Mouse (Mus musculus) thymus, adult 2 months (tissue): ENCODE measurements at regions not wholly inside any gene's neighbourhood (a gene's known extent, or its start where the extent isn't known, plus 50 kb on each side); places are given as distances from the start of the nearest gene placed in this dataset.

Experiments
- DNase-seq: peaks from one replicate; pipeline ENCODE4 v3.0.0; 2021
- H3K27ac ChIP-seq: fragments of 200-500 bp; 2 replicates; pipeline ENCODE4 v1.5.1; 2012; ENCODE audit warnings: low read length, control low read depth; ENCODE audit not compliant: control insufficient read depth, insufficient read depth
- H3K27me3 ChIP-seq: fragments of 200-500 bp; 2 replicates; pipeline ENCODE4 v1.6.1; 2012; ENCODE audit warnings: mild to moderate bottlenecking, low read length, moderate library complexity, mixed read lengths; ENCODE audit not compliant: control insufficient read depth, insufficient read depth
- H3K36me3 ChIP-seq: fragments of 200-500 bp; 2 replicates; pipeline ENCODE4 v1.6.1; 2012; ENCODE audit warnings: mild to moderate bottlenecking, low read length, moderate library complexity; ENCODE audit not compliant: control insufficient read depth, insufficient read depth
- H3K4me1 ChIP-seq: fragments of 200-500 bp; replicated peaks from 2 replicates; pipeline ENCODE4 v1.6.1; 2012; ENCODE audit warnings: low read length; ENCODE audit not compliant: control insufficient read depth, insufficient read depth
- H3K4me3 ChIP-seq: fragments of 200-500 bp; 2 replicates; pipeline ENCODE4 v1.5.1; 2012; ENCODE audit warnings: mild to moderate bottlenecking, low read length, control low read depth, moderate library complexity; ENCODE audit not compliant: control insufficient read depth, insufficient read depth
- CTCF ChIP-seq: fragments of 200-500 bp; IDR thresholded peaks from 2 replicates; pipeline ENCODE4 v1.5.1; 2012; ENCODE audit warnings: mild to moderate bottlenecking, control low read depth, low read length, moderate library complexity, borderline replicate concordance; ENCODE audit not compliant: control insufficient read depth, poor library complexity, insufficient read depth; ENCODE audit errors: extremely low read depth
- POLR2A ChIP-seq: fragments of 200-500 bp; IDR thresholded peaks from 2 replicates; pipeline ENCODE4 v1.6.1; 2012; ENCODE audit warnings: mild to moderate bottlenecking, low read length, control low read depth, moderate library complexity; ENCODE audit not compliant: control insufficient read depth, poor library complexity, insufficient read depth; ENCODE audit errors: extremely low read depth
- WGBS: fragments of 180-500 bp; shearing (Covaris S2); methylation state at CpG from one replicate; pipeline ENCODE4 v1.1.7; 2018; 5-methylcytosine and 5-hydroxymethylcytosine counted together

- no peaks in the 10 kb centered on the region for H3K27me3 ChIP-seq
- DNase-seq: no peak
- TF ChIP-seq CTCF (no peak), POLR2A (no peak)
- no peak overlapping the region for H3K4me3 ChIP-seq
- H3K36me3 ChIP-seq: no peaks in the 10 kb centered on the region
- 96% methylated on average over 6 of the region's 6 CpGs for WGBS
- H3K4me1 ChIP-seq: no peaks in the 10 kb centered on the region
- H3K27ac ChIP-seq: no peak overlapping the region
Observed at GRCm38 (mm10) chr13:101305063-101305462, 463.0 kb downstream of the Pik3r1 start.

- DNase-seq: no peak
- Histone ChIP-seq H3K4me1 (no peaks in the 10 kb centered on the region), H3K27ac (no peak overlapping the region), H3K27me3 (no peaks in the 10 kb centered on the region), H3K36me3 (no peaks in the 10 kb centered on the region), H3K4me3 (no peak overlapping the region)
- WGBS: 97% methylated on average over 2 of the region's 2 CpGs
- no peak for TF ChIP-seq CTCF
- TF ChIP-seq POLR2A: no peak
Observed at GRCm38 (mm10) chr13:101301361-101301760, 466.7 kb downstream of the Pik3r1 start.

- WGBS: 90% methylated on average over 4 of the region's 4 CpGs
- no peak overlapping the region for H3K27ac ChIP-seq
- no peaks in the 10 kb centered on the region for H3K36me3 ChIP-seq
- no peak for TF ChIP-seq POLR2A
- TF ChIP-seq CTCF: no peak
- no peak for DNase-seq
- peaks cover 9% of the 10 kb centered on the region for H3K4me1 ChIP-seq
- no peak overlapping the region for H3K4me3 ChIP-seq
- H3K27me3 ChIP-seq: no peaks in the 10 kb centered on the region
Observed at GRCm38 (mm10) chr13:101289407-101289806, 456.2 kb upstream of the Slc30a5 start.

GRCm38 (mm10) chr13:101287131-101287530 lies 453.9 kb upstream of the Slc30a5 start:
- Histone ChIP-seq H3K27ac (no peak overlapping the region), H3K4me1 (peaks cover 9% of the 10 kb centered on the region), H3K4me3 (no peak overlapping the region), H3K27me3 (no peaks in the 10 kb centered on the region), H3K36me3 (no peaks in the 10 kb centered on the region)
- WGBS: 79% methylated on average over 4 of the region's 4 CpGs
- no peak for DNase-seq
- TF ChIP-seq CTCF (no peak), POLR2A (no peak)

- Histone ChIP-seq H3K27ac (no peak overlapping the region), H3K4me3 (no peak overlapping the region), H3K4me1 (peaks cover 9% of the 10 kb centered on the region), H3K27me3 (no peaks in the 10 kb centered on the region), H3K36me3 (no peaks in the 10 kb centered on the region)
- DNase-seq: peak; percentile 4
- 80% methylated on average over 15 of the region's 15 CpGs for WGBS
- TF ChIP-seq CTCF: no peak
Observed at GRCm38 (mm10) chr13:101286029-101286917, 453.0 kb upstream of the Slc30a5 start.

GRCm38 (mm10) chr13:101278127-101278526 lies 444.9 kb upstream of the Slc30a5 start:
- H3K27me3 ChIP-seq: no peaks in the 10 kb centered on the region
- H3K36me3 ChIP-seq: no peaks in the 10 kb centered on the region
- H3K4me1 ChIP-seq: no peaks in the 10 kb centered on the region
- 56% methylated on average over 1 of the region's 1 CpGs for WGBS
- no peak overlapping the region for H3K27ac ChIP-seq
- DNase-seq: no peak
- TF ChIP-seq CTCF (no peak), POLR2A (no peak)
- H3K4me3 ChIP-seq: no peak overlapping the region
